Comparison of ENCODE assay signal across 9 mouse cellular contexts in the genomic region with DNA sequence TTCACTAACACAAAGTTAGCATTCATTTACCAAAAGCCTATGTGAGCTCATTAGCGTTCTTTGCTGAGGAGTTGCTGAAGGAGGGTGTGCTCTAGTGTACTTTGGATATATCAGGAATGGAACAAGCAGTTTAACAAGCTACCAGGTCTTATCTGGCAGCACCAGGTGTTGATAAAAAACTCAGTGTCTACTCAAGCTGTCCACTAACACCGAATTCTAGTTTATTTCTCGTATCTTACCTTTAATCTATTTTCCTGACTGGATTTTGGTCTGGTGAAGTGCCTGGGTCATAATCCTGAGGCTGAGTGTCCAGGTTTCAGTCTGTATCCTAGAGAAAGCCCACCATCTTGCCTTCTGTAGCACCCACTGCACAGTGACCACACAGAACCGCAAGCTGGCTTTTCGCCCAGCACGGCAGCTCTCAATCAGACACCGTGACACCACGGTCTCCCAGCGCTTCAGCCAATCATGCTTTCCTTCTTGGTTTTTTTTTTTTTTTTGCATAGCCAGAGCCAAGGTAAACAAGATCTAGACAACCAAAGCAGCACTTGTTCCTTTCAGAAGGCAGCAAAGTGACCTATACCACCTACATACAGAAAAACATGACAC. TPM values are rescaled to one million over a fixed set of nuclear protein-coding genes. Genes with fewer than 3 reads are reported as not detected.
DNase-seq lines count a peak whose midpoint lies in the region; ATAC-seq and TF ChIP-seq lines count a peak whose summit lies in the region.
"Had no signal": no experiment of that assay in that cellular context is flagged by ENCODE, and none has a peak within 500 bp of the region (broad histone marks: within the 10 kb centered on the region; RNA-seq: fewer than 3 reads in every experiment).

No protein-coding gene starts in this region.

- peaks cover 31% of the 10 kb centered on the region; the same call in 1 of the 2 replicates for H3K4me1 ChIP-seq in small intestine, adult 2 months (ENCODE audit: control insufficient read depth, insufficient read depth, insufficient read length, low read length)
- no peaks in the 10 kb centered on the region for H3K4me1 ChIP-seq in forebrain, embryonic 15.5 days

- no peak overlapping the region for H3K4me2 ChIP-seq in forebrain, embryonic 15.5 days (replicated peaks)

- peak overlapping the region; percentile 56 for H3K27ac ChIP-seq in small intestine, adult 2 months (ENCODE audit: insufficient read depth, low read depth, low read length)
- H3K27ac ChIP-seq in forebrain, embryonic 15.5 days (replicated peaks) = no peak overlapping the region

- H3K4me3 ChIP-seq in small intestine, adult 2 months (ENCODE audit: low read depth, low read length) = no peak overlapping the region
- no peak overlapping the region for H3K4me3 ChIP-seq in forebrain, embryonic 15.5 days

- no peaks in the 10 kb centered on the region for H3K9me3 ChIP-seq in forebrain, embryonic 15.5 days

- H3K36me3 ChIP-seq in small intestine, adult 2 months (ENCODE audit: control insufficient read depth, insufficient read depth, low read length) = peaks cover 45% of the 10 kb centered on the region
- peaks cover 71% of the 10 kb centered on the region for H3K36me3 ChIP-seq in forebrain, embryonic 15.5 days

- no peak overlapping the region for H3K9ac ChIP-seq in forebrain, embryonic 15.5 days (replicated peaks)

- TF ChIP-seq POLR2A in small intestine, adult 2 months (IDR thresholded peaks at IDR 0.05; ENCODE audit: low read depth, low read length) = no peak

- DNase-seq in adrenal gland, postnatal 10 days = peak; percentile 64
- DNase-seq in adrenal gland, adult 18-20 months (ENCODE audit: low spot score in 2 of 2) = no peak
- peak; percentile 74 for DNase-seq in liver
- DNase-seq in urinary bladder, adult 18-20 months (ENCODE audit: low spot score in 2 of 2) = no peak
- DNase-seq: right cerebral cortex, adult 18-20 months had no signal

- no peak for TF ChIP-seq CTCF in small intestine, adult 2 months (IDR thresholded peaks at IDR 0.05; ENCODE audit: extremely low read depth, insufficient read length, insufficient replicate concordance, low read depth, low read length)

- no peaks in the 10 kb centered on the region for H3K27me3 ChIP-seq in small intestine, adult 2 months (ENCODE audit: control insufficient read depth, insufficient read depth, low read length)
- no peaks in the 10 kb centered on the region for H3K27me3 ChIP-seq in forebrain, embryonic 15.5 days

- 16% methylated on average over 9 of the region's 9 CpGs for WGBS in small intestine, adult 2 months
- 84% methylated on average over 9 of the region's 9 CpGs for WGBS in forebrain, embryonic 15.5 days

- peak; percentile 86 for ATAC-seq in erythroblast, adult 5-6 weeks (replicated peaks; ENCODE audit: low FRiP score, poor library complexity, severe bottlenecking)
- no peak for ATAC-seq in CD4-positive, CD25-positive, alpha-beta regulatory T cell, adult 4 months
- no peak for ATAC-seq in forebrain, embryonic 15.5 days (replicated peaks)

RNA-seq across cellular contexts. Expression of gene Csnk1d, which starts 10.6 kb away (rescaled TPM):
- 100 to 1,000 TPM; 129 to 131 TPM for total RNA-seq in adrenal gland, postnatal 10 days (2021)
- total RNA-seq in adrenal gland, adult 18-20 months (2021) = 100 to 1,000 TPM; 108 to 127 TPM
- 70.3 and 83.2 TPM in 2 replicates for total RNA-seq in erythroblast, adult 5-6 weeks (2015; ENCODE audit: low replicate concordance)
- 121 and 148 TPM in 2 replicates for total RNA-seq in erythroblast, adult 5-6 weeks (2017; ENCODE audit: low replicate concordance)
- 26.5 and 60.8 TPM in 2 replicates for polyA plus RNA-seq in small intestine, adult 2 months (2012; rRNA removed)
- 10 to 100 TPM; 50.4 to 78.2 TPM for polyA plus RNA-seq in CD4-positive, CD25-positive, alpha-beta regulatory T cell, adult 4 months (2017; shearing (Covaris generic))
- polyA plus RNA-seq in forebrain, embryonic 15.5 days (2015; fragmentation: Nextera tagmentation; extraction: Ambion mirVana) = 145 and 157 TPM in 2 replicates

RNA-seq across cellular contexts. Expression of gene Slc16a3, which starts 32.3 kb away (rescaled TPM):
- total RNA-seq in adrenal gland, postnatal 10 days (2021) = 10 to 100 TPM; 10.4 to 11.6 TPM
- 1 to 10 TPM; 1.3 to 4.4 TPM for total RNA-seq in adrenal gland, adult 18-20 months (2021)
- total RNA-seq in erythroblast, adult 5-6 weeks (2015; ENCODE audit: low replicate concordance) = 5.2 and 11.7 TPM in 2 replicates
- 5.6 and 7.1 TPM in 2 replicates for total RNA-seq in erythroblast, adult 5-6 weeks (2017; ENCODE audit: low replicate concordance)
- polyA plus RNA-seq in small intestine, adult 2 months (2012; rRNA removed) = 56.8 and 68.9 TPM in 2 replicates
- 1 to 10 TPM; 3.5 to 5.3 TPM for polyA plus RNA-seq in CD4-positive, CD25-positive, alpha-beta regulatory T cell, adult 4 months (2017; shearing (Covaris generic))
- polyA plus RNA-seq in forebrain, embryonic 15.5 days (2015; fragmentation: Nextera tagmentation; extraction: Ambion mirVana) = 9.1 and 9.6 TPM in 2 replicates

RNA-seq across cellular contexts. Expression of gene Ccdc57, which starts 47.9 kb away (rescaled TPM):
- total RNA-seq in adrenal gland, postnatal 10 days (2021) = 10 to 100 TPM in 1 of 2 experiments, 1 to 10 TPM in 1; 8.4 to 10.8 TPM
- 10 to 100 TPM; 12.8 to 21.3 TPM for total RNA-seq in adrenal gland, adult 18-20 months (2021)
- 2.3 and 5.2 TPM in 2 replicates for total RNA-seq in erythroblast, adult 5-6 weeks (2015; ENCODE audit: low replicate concordance)
- total RNA-seq in erythroblast, adult 5-6 weeks (2017; ENCODE audit: low replicate concordance) = 4.4 and 6.0 TPM in 2 replicates
- 0.43 and 0.84 TPM in 2 replicates for polyA plus RNA-seq in small intestine, adult 2 months (2012; rRNA removed)
- 1 to 10 TPM in 1 of 2 experiments, under 1 TPM in 1; 0.12 to 1.1 TPM for polyA plus RNA-seq in CD4-positive, CD25-positive, alpha-beta regulatory T cell, adult 4 months (2017; shearing (Covaris generic))
- polyA plus RNA-seq in forebrain, embryonic 15.5 days (2015; fragmentation: Nextera tagmentation; extraction: Ambion mirVana) = 6.7 and 7.0 TPM in 2 replicates

RNA-seq across cellular contexts. Expression of gene Cd7, which starts 58.7 kb away (rescaled TPM):
- total RNA-seq in adrenal gland, postnatal 10 days (2021) = 1 to 10 TPM; 1.7 to 2.8 TPM
- 1 to 10 TPM in 1 of 2 experiments, under 1 TPM in 1; 0.43 to 1.3 TPM for total RNA-seq in adrenal gland, adult 18-20 months (2021)
- total RNA-seq in erythroblast, adult 5-6 weeks (2015; ENCODE audit: low replicate concordance) = 5.9 TPM in 1 of 2 replicates, not detected in the other
- 4.8 TPM in 1 of 2 replicates, not detected in the other for total RNA-seq in erythroblast, adult 5-6 weeks (2017; ENCODE audit: low replicate concordance)
- 41.0 and 57.7 TPM in 2 replicates for polyA plus RNA-seq in small intestine, adult 2 months (2012; rRNA removed)
- polyA plus RNA-seq in CD4-positive, CD25-positive, alpha-beta regulatory T cell, adult 4 months (2017; shearing (Covaris generic)) = 10 to 100 TPM; 79.5 to 90.2 TPM
- polyA plus RNA-seq in forebrain, embryonic 15.5 days (2015; fragmentation: Nextera tagmentation; extraction: Ambion mirVana) = not detected in 2 replicates

Comparison
In these comparisons a context has a peak if more than half of its experiments do, and no peak if none do; other contexts are left out.
1. DNase-seq: peak in adrenal gland, postnatal 10 days (single experiment) and liver (single experiment); none in adrenal gland, adult 18-20 months (0 of 2) and urinary bladder, adult 18-20 months (0 of 2).